Mouse (Mus musculus) heart, adult 2 months (tissue): ENCODE data around the gene Gm20388.

Experiments
- EP300 ChIP-seq: fragments of 200-500 bp; IDR thresholded peaks from 2 replicates; pipeline ENCODE4 v1.6.1; 2011; ENCODE audit warnings: low read depth, low read length, control low read depth; ENCODE audit not compliant: insufficient read depth
- POLR2A ChIP-seq: fragments of 200-500 bp; IDR thresholded peaks from 2 replicates; pipeline ENCODE4 v1.6.1; 2011; ENCODE audit warnings: mild to moderate bottlenecking, low read depth, low read length, control low read depth; ENCODE audit not compliant: insufficient read depth

DNA sequence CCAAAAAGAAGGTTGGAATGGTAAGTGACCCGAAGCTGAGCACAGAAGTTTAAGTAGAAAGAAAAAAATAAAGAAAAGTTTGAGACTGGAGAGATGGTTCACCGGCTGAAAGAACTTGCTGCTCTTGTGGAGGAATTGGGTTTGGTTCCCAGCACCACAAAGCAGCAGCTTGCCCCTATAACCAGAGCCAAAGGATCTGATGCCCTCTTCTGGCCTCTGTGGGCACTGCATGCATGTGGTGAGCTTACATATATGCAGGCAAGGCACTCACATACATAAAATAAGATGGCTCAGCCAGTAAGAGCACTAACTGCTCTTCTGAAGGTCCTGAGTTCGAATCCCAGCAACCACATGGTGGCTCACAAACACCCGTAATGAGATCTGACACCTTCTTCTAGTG lies 3429.4 kb downstream of the Gm20388 start:
- TF ChIP-seq POLR2A (no peak), EP300 (no peak)
